Mouse (Mus musculus): ENCODE results near the gene Pou1f1. TPM values are rescaled to one million over a fixed set of nuclear protein-coding genes. Genes with fewer than 3 reads are reported as not detected.

Pou1f1 gene
- total and polyA plus RNA-seq, 3 experiments = not detected

GRCm38 (mm10) chr16:65514223-65514622 is 6.1 kb upstream of the Pou1f1 start:
- Histone ChIP-seq H3K79me2 (replicated peaks; ENCODE audit: control insufficient read depth, insufficient read depth, low read length) (no peaks in the 10 kb centered on the region), H3K4me1 (ENCODE audit: control insufficient read depth, insufficient read depth, low read length) (no peaks in the 10 kb centered on the region), H3K9ac (ENCODE audit: low read depth, low read length) (no peak overlapping the region), H3K36me3 (ENCODE audit: control insufficient read depth, insufficient read depth, low read length) (no peaks in the 10 kb centered on the region), H3K4me3 (no peak overlapping the region), H3K27me3 (ENCODE audit: control insufficient read depth, insufficient read depth, low read length) (no peaks in the 10 kb centered on the region), H3K27ac (no peak overlapping the region)
- TF ChIP-seq POLR2A (IDR thresholded peaks at IDR 0.05; ENCODE audit: insufficient read depth, low read depth, low read length) (no peak), EP300 (IDR thresholded peaks at IDR 0.05; ENCODE audit: insufficient read depth, low read depth, low read length) (no peak), CTCF (IDR thresholded peaks at IDR 0.05) (no peak)
- intact Hi-C loops (cut with DNase I) = no loop called here
- no peak for DNase-seq
- 67% methylated on average over 7 of the region's 7 CpGs for WGBS

- WGBS = 86% methylated on average over 2 of the region's 2 CpGs
- Histone ChIP-seq H3K27ac (no peak overlapping the region), H3K4me1 (ENCODE audit: control insufficient read depth, insufficient read depth, low read length) (no peaks in the 10 kb centered on the region), H3K4me3 (no peak overlapping the region), H3K36me3 (ENCODE audit: control insufficient read depth, insufficient read depth, low read length) (no peaks in the 10 kb centered on the region), H3K9ac (ENCODE audit: low read depth, low read length) (no peak overlapping the region), H3K27me3 (ENCODE audit: control insufficient read depth, insufficient read depth, low read length) (no peaks in the 10 kb centered on the region), H3K79me2 (replicated peaks; ENCODE audit: control insufficient read depth, insufficient read depth, low read length) (no peaks in the 10 kb centered on the region)
- intact Hi-C loops (cut with DNase I) = no loop called here
- TF ChIP-seq CTCF (IDR thresholded peaks at IDR 0.05) (no peak), POLR2A (IDR thresholded peaks at IDR 0.05; ENCODE audit: insufficient read depth, low read depth, low read length) (no peak), EP300 (IDR thresholded peaks at IDR 0.05; ENCODE audit: insufficient read depth, low read depth, low read length) (no peak)
- DNase-seq = no peak
These were observed 5.7 kb downstream of the Pou1f1 start for GRCm38 (mm10) chr16:65526004-65526403.

DNA sequence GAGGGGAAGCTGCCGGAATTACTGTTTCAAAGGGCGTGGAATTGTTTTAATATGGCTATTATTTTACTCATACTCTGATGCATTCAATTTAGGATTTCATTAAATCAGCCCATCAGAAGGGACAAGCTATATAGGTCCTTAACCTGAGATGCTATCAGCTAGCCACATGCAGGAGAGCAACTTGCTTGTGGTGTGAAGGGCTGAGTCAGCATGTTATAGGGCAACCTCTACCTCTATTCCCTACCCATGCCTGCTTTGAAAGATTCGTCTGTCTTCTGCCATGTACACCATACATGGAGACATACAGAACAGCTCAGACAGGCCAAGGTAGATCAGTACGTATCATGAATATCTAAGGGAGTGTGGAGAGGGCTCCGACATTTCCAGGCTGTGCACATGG is 6.4 kb downstream of the Pou1f1 start:
- Histone ChIP-seq H3K27ac (no peak overlapping the region), H3K27me3 (ENCODE audit: control insufficient read depth, insufficient read depth, low read length) (no peaks in the 10 kb centered on the region), H3K4me3 (no peak overlapping the region), H3K9ac (ENCODE audit: low read depth, low read length) (no peak overlapping the region), H3K36me3 (ENCODE audit: control insufficient read depth, insufficient read depth, low read length) (no peaks in the 10 kb centered on the region), H3K4me1 (ENCODE audit: control insufficient read depth, insufficient read depth, low read length) (no peaks in the 10 kb centered on the region), H3K79me2 (replicated peaks; ENCODE audit: control insufficient read depth, insufficient read depth, low read length) (no peaks in the 10 kb centered on the region)
- intact Hi-C loops (cut with DNase I) = no loop called here
- 82% methylated on average over 5 of the region's 5 CpGs for WGBS
- TF ChIP-seq POLR2A (IDR thresholded peaks at IDR 0.05; ENCODE audit: insufficient read depth, low read depth, low read length) (no peak), CTCF (IDR thresholded peaks at IDR 0.05) (no peak), EP300 (IDR thresholded peaks at IDR 0.05; ENCODE audit: insufficient read depth, low read depth, low read length) (no peak)
- no peak for DNase-seq

GRCm38 (mm10) chr16:65529589-65529988 is 9.3 kb downstream of the Pou1f1 start:
- Histone ChIP-seq H3K36me3 (ENCODE audit: control insufficient read depth, insufficient read depth, low read length) (no peaks in the 10 kb centered on the region), H3K4me3 (no peak overlapping the region), H3K4me1 (ENCODE audit: control insufficient read depth, insufficient read depth, low read length) (no peaks in the 10 kb centered on the region), H3K27ac (no peak overlapping the region), H3K9ac (ENCODE audit: low read depth, low read length) (no peak overlapping the region), H3K27me3 (ENCODE audit: control insufficient read depth, insufficient read depth, low read length) (no peaks in the 10 kb centered on the region), H3K79me2 (replicated peaks; ENCODE audit: control insufficient read depth, insufficient read depth, low read length) (no peaks in the 10 kb centered on the region)
- no peak for DNase-seq
- TF ChIP-seq POLR2A (IDR thresholded peaks at IDR 0.05; ENCODE audit: insufficient read depth, low read depth, low read length) (no peak), CTCF (IDR thresholded peaks at IDR 0.05) (no peak), EP300 (IDR thresholded peaks at IDR 0.05; ENCODE audit: insufficient read depth, low read depth, low read length) (no peak)
- intact Hi-C loops (cut with DNase I) = no loop called here
- WGBS = 41% methylated on average over 5 of the region's 5 CpGs

DNA sequence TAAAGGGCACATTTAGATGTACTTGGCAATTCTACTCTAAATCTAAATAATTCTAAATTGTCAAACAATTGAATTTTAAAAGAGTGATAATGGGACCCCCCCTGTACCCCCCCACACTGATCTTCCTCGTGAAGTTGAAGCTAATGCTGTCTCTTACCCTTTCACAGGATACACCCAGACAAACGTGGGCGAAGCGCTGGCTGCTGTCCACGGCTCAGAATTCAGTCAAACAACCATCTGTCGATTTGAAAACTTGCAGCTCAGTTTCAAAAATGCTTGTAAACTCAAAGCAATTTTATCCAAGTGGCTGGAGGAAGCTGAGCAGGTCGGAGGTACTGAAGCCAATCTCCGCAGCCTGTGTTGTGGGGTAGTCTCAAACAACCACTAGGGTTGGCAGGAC is 11.4 kb downstream of the Pou1f1 start:
- Histone ChIP-seq H3K9ac (ENCODE audit: low read depth, low read length) (no peak overlapping the region), H3K79me2 (replicated peaks; ENCODE audit: control insufficient read depth, insufficient read depth, low read length) (no peaks in the 10 kb centered on the region), H3K4me1 (ENCODE audit: control insufficient read depth, insufficient read depth, low read length) (no peaks in the 10 kb centered on the region), H3K27me3 (ENCODE audit: control insufficient read depth, insufficient read depth, low read length) (no peaks in the 10 kb centered on the region), H3K27ac (no peak overlapping the region), H3K36me3 (ENCODE audit: control insufficient read depth, insufficient read depth, low read length) (no peaks in the 10 kb centered on the region), H3K4me3 (no peak overlapping the region)
- TF ChIP-seq EP300 (IDR thresholded peaks at IDR 0.05; ENCODE audit: insufficient read depth, low read depth, low read length) (no peak), POLR2A (IDR thresholded peaks at IDR 0.05; ENCODE audit: insufficient read depth, low read depth, low read length) (no peak), CTCF (IDR thresholded peaks at IDR 0.05) (no peak)
- intact Hi-C loops (cut with DNase I) = no loop called here
- 56% methylated on average over 8 of the region's 8 CpGs for WGBS
- DNase-seq = no peak

- Histone ChIP-seq H3K27me3 (ENCODE audit: control insufficient read depth, insufficient read depth, low read length) (no peaks in the 10 kb centered on the region), H3K4me1 (ENCODE audit: control insufficient read depth, insufficient read depth, low read length) (no peaks in the 10 kb centered on the region), H3K27ac (no peak overlapping the region), H3K9ac (ENCODE audit: low read depth, low read length) (no peak overlapping the region), H3K36me3 (ENCODE audit: control insufficient read depth, insufficient read depth, low read length) (no peaks in the 10 kb centered on the region), H3K4me3 (no peak overlapping the region), H3K79me2 (replicated peaks; ENCODE audit: control insufficient read depth, insufficient read depth, low read length) (no peaks in the 10 kb centered on the region)
- no peak for DNase-seq
- 25% methylated on average over 12 of the region's 12 CpGs for WGBS
- intact Hi-C loops (cut with DNase I) = no loop called here
- TF ChIP-seq POLR2A (IDR thresholded peaks at IDR 0.05; ENCODE audit: insufficient read depth, low read depth, low read length) (no peak), CTCF (IDR thresholded peaks at IDR 0.05) (peak; percentile 70)
These were observed 13.1 kb downstream of the Pou1f1 start for GRCm38 (mm10) chr16:65533315-65533999.

Measured in heart, adult 2 months (tissue).